ENCODE assay signal across 10 mouse cellular contexts in genomic region chr4:124759305-124759811, GRCm38 (mm10). TPM values are rescaled to one million over a fixed set of nuclear protein-coding genes. Genes with fewer than 3 reads are reported as not detected.
A peak's percentile ranks its signal among the peaks of the same experiment; 100 is the strongest.
DNase-seq lines count a peak whose midpoint lies in the region; ATAC-seq and TF ChIP-seq lines count a peak whose summit lies in the region.
"Had no signal": no experiment of that assay in that cellular context is flagged by ENCODE, and none has a peak within 500 bp of the region (broad histone marks: within the 10 kb centered on the region; RNA-seq: fewer than 3 reads in every experiment).

No protein-coding gene starts in this region.

- no peaks in the 10 kb centered on the region for H3K36me3 ChIP-seq in kidney, postnatal 0 days (ENCODE audit: insufficient read depth, low read length)
- H3K36me3 ChIP-seq: hindbrain, embryonic 15.5 days had no signal

- peak overlapping the region; percentile 15; the same call in 1 of the 2 replicates for H3K4me2 ChIP-seq in kidney, postnatal 0 days (ENCODE audit: low read length)
- H3K4me2 ChIP-seq: hindbrain, embryonic 15.5 days; midbrain, embryonic 12.5 days had no signal

- ATAC-seq in kidney, postnatal 0 days (replicated peaks; ENCODE audit: low FRiP score, low read depth) = no peak

- no peak for TF ChIP-seq CTCF in kidney, postnatal 0 days (IDR thresholded peaks at IDR 0.05; ENCODE audit: low read depth)

- H3K27me3 ChIP-seq in kidney, postnatal 0 days (ENCODE audit: insufficient read depth, low read length) = no peaks in the 10 kb centered on the region
- H3K27me3 ChIP-seq: hindbrain, embryonic 15.5 days; midbrain, embryonic 12.5 days had no signal

- H3K4me3 ChIP-seq in kidney, postnatal 0 days (replicated peaks; ENCODE audit: low read depth, low read length) = no peak overlapping the region
- H3K4me3 ChIP-seq: hindbrain, embryonic 15.5 days; midbrain, embryonic 12.5 days had no signal

- WGBS in kidney, postnatal 0 days = 30% methylated on average over 7 of the region's 7 CpGs

- no peaks in the 10 kb centered on the region for H3K4me1 ChIP-seq in kidney, postnatal 0 days (replicated peaks; ENCODE audit: insufficient read depth, low read length)
- H3K4me1 ChIP-seq: hindbrain, embryonic 15.5 days; midbrain, embryonic 12.5 days had no signal

- no peak overlapping the region for H3K9ac ChIP-seq in kidney, postnatal 0 days (ENCODE audit: low read depth, low read length)
- H3K9ac ChIP-seq: hindbrain, embryonic 15.5 days; midbrain, embryonic 12.5 days had no signal

- H3K27ac ChIP-seq in kidney, postnatal 0 days = peak overlapping the region; percentile 54
- H3K27ac ChIP-seq: hindbrain, embryonic 15.5 days; midbrain, embryonic 12.5 days had no signal

- H3K9me3 ChIP-seq in kidney, postnatal 0 days (replicated peaks; ENCODE audit: low read length) = no peaks in the 10 kb centered on the region
- H3K9me3 ChIP-seq: hindbrain, embryonic 15.5 days; midbrain, embryonic 12.5 days had no signal

- peak; percentile 25 for DNase-seq in gastrocnemius, adult 18-20 months (ENCODE audit: low spot score)
- no peak for DNase-seq in gastrocnemius, postnatal 10 days
- peak; percentile 38 for DNase-seq in T-cell, adult 2 months (ENCODE audit: low spot score)
- DNase-seq in kidney, postnatal 0 days (ENCODE audit: low spot score) = peak; percentile 57
- DNase-seq in lung, postnatal 25 days (ENCODE audit: low spot score) = peak; percentile 69
- no peak for DNase-seq in c-Kit-positive CD71-positive TER-119-positive erythroid progenitor cells, embryonic 14.5 days (ENCODE audit: low spot score)
- no peak for DNase-seq in embryo, embryonic 10.5 days (ENCODE audit: low spot score)
- DNase-seq in right cerebral cortex, adult 2 months (ENCODE audit: low spot score in 2 of 2) = no peak

RNA-seq across cellular contexts. Expression of gene Inpp5b, which starts 17.7 kb away (rescaled TPM):
- total RNA-seq in gastrocnemius, adult 18-20 months (2021) = 1 to 10 TPM; 7.4 to 8.1 TPM
- total RNA-seq in gastrocnemius, postnatal 10 days (2021) = 10 to 100 TPM in 1 of 2 experiments, 1 to 10 TPM in 1; 9.0 to 14.5 TPM
- polyA plus RNA-seq in kidney, postnatal 0 days (2015; fragmentation: Nextera tagmentation; extraction: Ambion mirVana) = 21.8 and 27.0 TPM in 2 replicates

RNA-seq across cellular contexts. Expression of gene Mtf1, which starts 42.5 kb away (rescaled TPM):
- total RNA-seq in gastrocnemius, adult 18-20 months (2021) = 10 to 100 TPM; 11.1 to 12.1 TPM
- total RNA-seq in gastrocnemius, postnatal 10 days (2021) = 10 to 100 TPM in 1 of 2 experiments, 1 to 10 TPM in 1; 8.6 to 14.0 TPM
- 11.3 and 14.8 TPM in 2 replicates for polyA plus RNA-seq in kidney, postnatal 0 days (2015; fragmentation: Nextera tagmentation; extraction: Ambion mirVana)

RNA-seq across cellular contexts. Expression of gene Sf3a3, which starts 44.8 kb away (rescaled TPM):
- total RNA-seq in gastrocnemius, adult 18-20 months (2021) = 10 to 100 TPM; 12.7 to 13.9 TPM
- 10 to 100 TPM; 24.2 to 25.2 TPM for total RNA-seq in gastrocnemius, postnatal 10 days (2021)
- 92.4 and 103 TPM in 2 replicates for polyA plus RNA-seq in kidney, postnatal 0 days (2015; fragmentation: Nextera tagmentation; extraction: Ambion mirVana)

RNA-seq across cellular contexts. Expression of gene Fhl3, which starts 58.9 kb away (rescaled TPM):
- 100 to 1,000 TPM; 271 to 315 TPM for total RNA-seq in gastrocnemius, adult 18-20 months (2021)
- total RNA-seq in gastrocnemius, postnatal 10 days (2021) = 10 to 100 TPM; 61.2 to 65.0 TPM
- 9.4 and 10.0 TPM in 2 replicates for polyA plus RNA-seq in kidney, postnatal 0 days (2015; fragmentation: Nextera tagmentation; extraction: Ambion mirVana)

Comparison
In these comparisons a context has a peak if more than half of its experiments do, and no peak if none do; other contexts are left out.
1. DNase-seq: peak in gastrocnemius, adult 18-20 months (single experiment), T-cell, adult 2 months (single experiment), kidney, postnatal 0 days (single experiment) and lung, postnatal 25 days (single experiment); none in gastrocnemius, postnatal 10 days (single experiment), c-Kit-positive CD71-positive TER-119-positive erythroid progenitor cells, embryonic 14.5 days (single experiment), embryo, embryonic 10.5 days (single experiment) and right cerebral cortex, adult 2 months (0 of 2).